Mouse (Mus musculus) brown adipose tissue, adult 24 weeks (tissue): ENCODE data around the gene Zbtb34. TPM values are rescaled to one million over a fixed set of nuclear protein-coding genes. Genes with fewer than 3 reads are reported as not detected.

Source experiments
- H3K27ac ChIP-seq: fragments of 200-500 bp; replicated peaks from 2 replicates; pipeline ENCODE4 v1.5.1; 2012; ENCODE audit warnings: low read depth, mild to moderate bottlenecking, low read length
- H3K4me1 ChIP-seq: fragments of 200-500 bp; 2 replicates; pipeline ENCODE4 v1.6.1; 2012; ENCODE audit warnings: low read length, mixed read lengths; ENCODE audit not compliant: control insufficient read depth, insufficient read depth, insufficient read length
- H3K4me3 ChIP-seq: fragments of 200-500 bp; 2 replicates; pipeline ENCODE4 v1.5.1; 2012; ENCODE audit warnings: low read depth, mild to moderate bottlenecking, low read length, moderate library complexity; ENCODE audit not compliant: insufficient read depth
- polyA plus RNA-seq: library from polyadenylated mRNA; stranded (reverse); fragments of >200 nt; gene quantifications from 2 replicates; pipeline ENCODE4 v1.2.4, GENCODE M21; 2012; ENCODE audit not compliant: missing spikeins, insufficient read depth, insufficient read length

Gene Zbtb34
- polyA plus RNA-seq, 1 experiment, result 2.9 TPM

GRCm38 (mm10) chr2:33436035-33436580 is 5.0 kb upstream of the Zbtb34 start:
- peak overlapping the region; percentile 53 for H3K27ac ChIP-seq
- no peak overlapping the region for H3K4me3 ChIP-seq

DNA sequence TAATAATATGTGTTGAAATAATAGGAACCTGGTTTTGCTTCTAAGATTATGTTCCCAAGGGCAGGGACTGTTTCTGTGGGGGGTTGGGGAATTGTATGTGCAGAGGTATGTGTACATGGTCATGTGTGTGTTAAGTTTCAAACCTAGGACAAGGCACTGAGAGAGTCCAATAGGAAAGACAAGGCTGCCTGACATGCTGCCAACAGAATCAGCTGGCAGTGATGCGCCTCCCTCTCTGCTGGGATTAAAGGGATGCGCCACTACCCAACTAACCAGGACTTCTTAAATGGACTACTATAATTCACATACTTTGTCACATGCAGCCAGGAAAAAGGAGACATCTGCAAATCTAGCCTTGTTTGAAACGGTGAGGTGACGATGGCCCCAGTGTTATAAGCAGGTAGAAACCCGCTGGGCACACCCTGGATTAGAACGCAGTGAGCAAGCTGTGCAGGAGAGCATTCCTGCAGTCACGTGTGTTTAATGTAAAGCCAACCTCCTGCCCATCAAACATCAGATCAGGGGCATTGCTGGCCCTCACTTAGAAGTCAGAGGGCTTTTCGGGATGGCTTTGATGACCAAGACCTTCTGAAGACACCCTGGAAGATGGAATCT is 4.0 kb upstream of the Zbtb34 start:
- Histone ChIP-seq H3K27ac (no peak overlapping the region; the same call in 1 of the 2 replicates), H3K4me3 (no peak overlapping the region), H3K4me1 (no peaks in the 10 kb centered on the region)

More at GRCm38 (mm10) chr2:33436035-33436580, 5.0 kb upstream of the Zbtb34 start:
- no peaks in the 10 kb centered on the region for H3K4me1 ChIP-seq

GRCm38 (mm10) chr2:33432877-33433276 is 1.8 kb upstream of the Zbtb34 start:
- peaks cover 6% of the 10 kb centered on the region; the same call in 1 of the 2 replicates for H3K4me1 ChIP-seq
- no peak overlapping the region for H3K27ac ChIP-seq
- H3K4me3 ChIP-seq, result no peak overlapping the region

DNA sequence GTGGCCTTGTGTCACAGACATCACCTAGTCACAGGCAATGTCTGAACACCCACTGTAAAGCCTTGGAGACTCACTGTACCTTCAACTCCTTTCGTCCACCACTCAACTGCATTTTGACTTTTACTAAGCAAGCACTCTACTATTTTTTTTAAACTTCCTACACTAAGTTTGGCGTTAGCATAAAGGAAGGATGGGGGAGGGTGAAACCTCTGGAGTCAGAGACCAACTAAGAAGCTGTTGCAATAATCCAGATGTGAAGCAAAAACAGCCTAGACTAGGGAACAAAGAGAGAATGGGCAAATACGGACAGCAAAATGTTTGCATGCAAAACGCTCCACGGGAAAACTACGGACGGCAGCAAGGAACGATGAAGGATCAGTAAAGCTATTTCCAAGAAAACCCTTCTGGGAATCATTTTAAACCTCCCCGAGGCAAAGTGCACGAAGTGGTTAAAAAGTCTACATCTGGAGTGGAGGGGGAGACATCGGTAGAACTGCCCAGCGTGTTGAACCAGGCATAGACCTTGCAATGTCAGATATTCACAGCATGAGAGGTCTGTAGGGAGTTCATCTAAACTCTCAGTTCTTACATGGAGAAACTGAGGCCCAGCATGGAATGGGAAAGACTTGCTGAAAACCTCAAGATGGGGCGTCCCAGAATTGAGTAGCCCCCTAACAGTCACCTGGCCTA is 898 bp downstream of the Zbtb34 start:
- H3K4me1 ChIP-seq, result peaks cover 6% of the 10 kb centered on the region; the same call in 1 of the 2 replicates
- peak overlapping the region; percentile 84 for H3K4me3 ChIP-seq
- peak overlapping the region; percentile 65 for H3K27ac ChIP-seq

GRCm38 (mm10) chr2:33429339-33429738 is 1.8 kb downstream of the Zbtb34 start:
- Histone ChIP-seq H3K4me1 (peaks cover 6% of the 10 kb centered on the region; the same call in 1 of the 2 replicates), H3K27ac (peak overlapping the region; percentile 65)

DNA sequence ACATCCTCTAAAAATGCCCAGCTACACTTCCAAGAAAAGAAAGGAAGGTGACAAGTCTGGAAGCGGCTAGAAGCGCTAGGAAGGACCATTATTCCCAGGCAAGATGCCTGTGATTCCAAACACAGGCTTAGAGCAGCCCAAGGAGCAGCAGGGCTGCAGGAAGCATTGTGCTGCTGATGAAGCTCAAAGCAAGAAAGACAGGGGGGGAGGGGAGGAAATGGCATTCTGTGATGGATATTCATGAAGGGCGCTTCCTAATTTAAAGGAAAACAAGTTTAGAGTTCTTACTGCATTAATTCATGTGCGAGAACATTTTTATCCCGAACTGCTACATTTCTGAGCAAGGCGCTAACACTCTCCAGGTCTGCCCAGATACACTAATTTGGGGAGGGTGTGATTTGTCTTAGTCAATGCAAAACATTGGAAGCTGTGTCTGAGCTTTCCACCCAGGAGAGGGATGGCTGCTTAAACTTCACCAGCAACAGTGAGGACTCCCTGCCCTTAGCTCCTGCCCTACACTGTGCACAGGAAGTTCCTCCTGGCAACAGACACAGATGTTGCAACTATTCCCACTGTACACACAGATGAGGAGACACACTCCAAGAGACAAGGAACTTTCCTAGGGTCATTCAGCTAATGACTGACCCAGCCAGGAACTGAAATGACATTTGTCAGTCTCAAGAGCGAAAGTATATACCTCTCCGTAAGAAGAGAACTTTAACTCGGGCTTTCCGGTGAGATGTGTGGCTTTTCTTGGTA is 4.3 kb downstream of the Zbtb34 start:
- Histone ChIP-seq H3K4me1 (peaks cover 6% of the 10 kb centered on the region; the same call in 1 of the 2 replicates), H3K4me3 (no peak overlapping the region), H3K27ac (no peak overlapping the region)

More at GRCm38 (mm10) chr2:33429339-33429738, 1.8 kb downstream of the Zbtb34 start:
- peak overlapping the region; percentile 84 for H3K4me3 ChIP-seq

GRCm38 (mm10) chr2:33417454-33417853 is 13.7 kb downstream of the Zbtb34 start:
- Histone ChIP-seq H3K4me3 (no peak overlapping the region), H3K27ac (no peak overlapping the region), H3K4me1 (no peaks in the 10 kb centered on the region)

- Histone ChIP-seq H3K4me3 (no peak overlapping the region), H3K27ac (no peak overlapping the region), H3K4me1 (no peaks in the 10 kb centered on the region)
Measured at GRCm38 (mm10) chr2:33414019-33414418, 17.1 kb downstream of the Zbtb34 start.

- Histone ChIP-seq H3K4me1 (no peaks in the 10 kb centered on the region), H3K27ac (no peak overlapping the region), H3K4me3 (no peak overlapping the region)
Measured at GRCm38 (mm10) chr2:33412111-33412510, 19.0 kb downstream of the Zbtb34 start.

- no peaks in the 10 kb centered on the region; the same call in 1 of the 2 replicates for H3K4me1 ChIP-seq
- no peak overlapping the region for H3K27ac ChIP-seq
- H3K4me3 ChIP-seq, result no peak overlapping the region
Measured at GRCm38 (mm10) chr2:33403511-33404003, 27.6 kb downstream of the Zbtb34 start.

GRCm38 (mm10) chr2:33402638-33403037 is 28.5 kb downstream of the Zbtb34 start:
- Histone ChIP-seq H3K4me1 (no peaks in the 10 kb centered on the region; the same call in 1 of the 2 replicates), H3K4me3 (no peak overlapping the region), H3K27ac (no peak overlapping the region)

- H3K4me3 ChIP-seq, result no peak overlapping the region
- H3K27ac ChIP-seq, result no peak overlapping the region
- no peaks in the 10 kb centered on the region; the same call in 1 of the 2 replicates for H3K4me1 ChIP-seq
Measured at GRCm38 (mm10) chr2:33402236-33402635, 28.9 kb downstream of the Zbtb34 start.

- Histone ChIP-seq H3K4me1 (no peaks in the 10 kb centered on the region), H3K27ac (no peak overlapping the region), H3K4me3 (no peak overlapping the region)
Measured at GRCm38 (mm10) chr2:33401217-33401616, 29.9 kb downstream of the Zbtb34 start.

DNA sequence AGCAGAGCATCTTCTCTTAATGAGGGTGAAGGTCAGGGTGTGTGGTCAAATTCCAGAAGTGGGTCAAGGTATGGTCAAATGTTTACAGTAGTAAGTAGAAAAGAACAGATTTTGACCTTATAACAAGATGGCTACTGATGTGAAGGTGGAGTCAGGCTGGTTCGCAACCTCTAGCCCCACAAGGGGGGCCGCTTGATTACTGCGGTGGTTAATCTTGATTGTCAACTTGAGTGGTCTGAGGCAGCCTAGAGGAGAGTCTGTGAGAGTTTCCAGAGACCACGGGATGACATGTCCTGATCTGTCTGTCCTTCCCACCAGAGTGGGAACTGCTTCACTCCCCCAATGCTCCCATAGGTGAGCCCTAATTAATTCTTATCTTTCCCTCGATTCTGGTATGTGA is 30.6 kb downstream of the Zbtb34 start:
- H3K27ac ChIP-seq, result no peak overlapping the region
- no peaks in the 10 kb centered on the region for H3K4me1 ChIP-seq
- no peak overlapping the region for H3K4me3 ChIP-seq

- H3K4me3 ChIP-seq, result no peak overlapping the region
- no peak overlapping the region for H3K27ac ChIP-seq
- H3K4me1 ChIP-seq, result no peaks in the 10 kb centered on the region
Measured at GRCm38 (mm10) chr2:33399091-33399490, 32.0 kb downstream of the Zbtb34 start.
